Mouse (Mus musculus): ENCODE measurements around the gene Dapk1.

The Dapk1 gene

DNA sequence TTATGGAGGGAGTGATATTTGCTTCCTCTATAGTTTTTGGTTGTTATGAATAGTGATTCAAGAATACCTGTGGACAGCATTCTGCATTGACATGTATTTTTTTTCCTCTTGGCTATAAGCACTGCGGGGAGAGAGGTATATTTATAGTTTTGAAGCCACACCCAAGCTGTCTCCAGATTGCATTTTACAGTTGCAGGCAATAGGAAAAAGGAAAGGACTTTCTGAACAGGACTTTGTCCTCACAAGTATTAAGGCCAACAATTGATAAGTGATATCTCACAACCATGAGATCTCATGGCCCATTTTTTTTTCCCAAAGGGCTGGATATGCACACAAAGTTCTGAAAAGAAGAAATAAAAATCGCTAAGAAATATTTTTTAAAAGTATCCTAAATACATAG is 207.9 kb downstream of the Dapk1 start:
- DNase-seq (ENCODE audit: extremely low spot score): no peak

DNA sequence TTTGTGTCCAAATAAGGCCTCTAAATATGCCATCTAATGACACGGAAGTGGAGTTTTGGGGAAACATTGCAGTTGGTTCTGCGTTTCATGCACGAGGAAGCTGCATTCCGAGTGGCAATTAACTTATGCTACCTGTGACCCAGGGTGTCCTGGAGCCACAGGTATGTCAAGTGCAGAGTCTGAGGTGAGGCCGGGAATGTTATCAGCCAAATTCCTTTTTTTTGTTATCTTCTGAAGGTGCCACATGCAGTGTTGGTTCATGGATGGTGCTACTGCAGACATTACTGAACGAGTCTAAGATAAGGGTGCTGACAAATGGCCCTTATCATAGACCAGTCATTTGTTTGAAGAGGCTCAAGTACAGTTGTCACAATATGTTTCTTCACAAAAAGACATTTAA is 211.0 kb downstream of the Dapk1 start:
- no peak for DNase-seq (ENCODE audit: extremely low spot score)

Data from embryo, embryonic 9.5 days (tissue).